Mouse (Mus musculus): ENCODE measurements at regions not wholly inside any gene's neighbourhood (a gene's known extent, or its start where the extent isn't known, plus 50 kb on each side); places are given as distances from the start of the nearest gene placed in this dataset.
A peak's percentile ranks its signal among the peaks of the same experiment; 100 is the strongest.
"Not testable (repeated sequence)": the region's sequence is repeated elsewhere in the genome, so short reads cannot be mapped to it uniquely, and the experiment has no call there.

DNA sequence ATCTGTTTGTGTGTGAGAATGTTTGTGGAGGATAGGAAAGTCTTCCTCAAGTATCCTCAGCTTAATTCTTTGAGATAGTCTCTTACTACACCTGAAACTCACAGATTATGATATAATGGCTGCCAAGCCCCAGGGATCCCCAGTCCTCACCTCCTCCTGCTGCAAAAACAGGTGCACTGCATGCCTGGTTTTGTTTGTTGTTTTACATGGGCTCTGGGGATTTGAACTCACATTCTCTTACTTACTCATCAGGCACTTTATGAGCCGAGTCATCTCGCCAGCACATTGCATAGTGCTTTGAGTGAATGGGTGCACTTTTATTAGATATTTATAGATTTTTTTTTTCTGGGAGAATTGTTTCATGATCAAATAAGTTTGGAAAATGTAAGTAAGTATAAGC is 56.3 kb downstream of the Mterf1b start:
- DNase-seq: no peak
- intact Hi-C loops (cut with DNase I): no loop called here

DNA sequence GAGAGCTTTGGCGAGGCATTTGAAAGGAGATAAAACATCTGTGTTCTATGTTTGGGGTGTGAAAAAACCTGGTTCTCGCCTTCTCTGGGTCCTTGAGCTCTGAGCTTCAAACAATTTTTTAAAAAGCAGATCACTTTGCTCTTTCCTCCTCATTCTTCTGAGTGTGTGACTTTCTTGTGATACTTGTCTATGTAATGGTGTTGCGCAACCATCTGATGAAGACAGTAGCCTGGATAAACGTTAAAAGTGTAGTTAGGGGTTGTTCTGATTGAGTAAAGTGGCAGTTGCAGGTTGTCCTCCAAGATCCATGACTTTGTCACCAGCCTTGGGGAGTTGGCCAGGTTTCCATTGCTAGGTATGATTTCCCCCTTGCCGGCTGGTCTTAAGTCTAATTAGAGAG is 62.1 kb downstream of the Mterf1b start:
- intact Hi-C loops (cut with DNase I); DNase-seq: not testable (repeated sequence)

DNA sequence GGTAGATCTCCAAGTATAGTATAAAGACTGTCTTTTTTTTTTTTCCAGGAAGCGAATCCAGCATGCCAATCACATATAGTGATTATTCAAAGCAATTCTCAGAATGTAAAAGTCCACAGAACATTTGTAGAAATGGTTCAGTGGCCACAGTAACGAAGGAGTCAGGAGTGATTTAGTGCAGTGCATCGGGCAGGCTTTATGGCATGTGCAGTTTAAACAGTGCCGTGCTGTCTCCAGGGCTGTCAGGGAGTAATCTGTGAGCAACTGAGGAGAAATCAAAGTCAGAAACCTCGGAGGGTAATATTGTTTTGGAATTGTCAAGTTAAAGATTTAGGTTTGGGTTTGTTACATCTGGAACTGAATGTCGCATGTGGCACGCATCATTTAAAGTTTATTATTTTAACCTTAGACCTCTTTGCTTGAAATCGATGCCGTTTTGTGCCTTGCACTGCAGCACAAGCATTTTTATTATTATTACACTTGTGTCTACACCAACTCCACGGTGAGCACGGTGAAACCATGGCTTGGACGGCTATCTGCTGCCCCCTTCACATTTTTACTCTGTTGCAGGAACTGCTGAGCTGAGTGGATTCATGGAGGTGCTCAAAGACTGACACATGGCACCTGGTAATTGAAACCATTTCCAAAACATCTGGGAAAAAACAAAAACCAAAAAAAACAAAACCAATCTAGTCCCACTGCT is 65.0 kb downstream of the Mterf1b start:
- no peak for DNase-seq
- intact Hi-C loops (cut with DNase I): no loop called here

DNA sequence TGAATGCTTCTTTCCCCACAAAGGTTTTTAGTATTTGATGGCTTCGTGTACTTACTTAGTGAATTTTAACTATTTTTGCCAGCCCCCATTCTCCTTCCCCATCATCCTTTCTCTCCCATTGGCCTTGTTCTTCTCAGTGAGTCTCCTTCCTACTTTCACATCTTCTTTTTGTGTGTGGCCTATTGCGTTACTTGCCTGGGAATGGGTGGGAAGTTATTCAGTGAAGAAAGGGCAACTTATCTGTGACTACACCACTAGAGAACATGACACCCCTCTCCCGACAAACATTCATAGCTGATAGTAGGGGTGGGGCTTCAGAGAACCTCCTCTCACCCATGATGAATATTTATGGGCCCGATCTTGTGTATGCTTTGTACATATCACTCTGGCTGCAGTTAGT is 67.1 kb downstream of the Mterf1b start:
- DNase-seq: no peak

DNA sequence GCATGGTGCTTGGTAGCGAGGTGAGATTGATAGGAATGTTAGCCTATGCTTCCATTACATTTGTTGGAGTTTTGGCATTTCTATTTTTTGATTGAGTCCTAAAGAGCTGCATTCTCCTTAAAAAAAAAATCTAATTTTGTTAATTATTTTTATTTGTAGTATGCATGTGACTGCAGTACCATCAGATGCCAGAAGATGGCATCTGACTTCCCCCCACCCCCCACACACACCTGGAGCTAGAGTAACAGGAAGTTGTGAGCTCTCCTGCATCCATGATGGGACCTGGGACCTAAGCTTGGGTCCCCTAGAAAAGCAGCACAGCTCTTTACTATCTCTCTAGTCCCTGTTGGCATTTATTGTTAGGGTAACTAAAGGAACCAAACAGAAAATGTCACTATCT is 70.5 kb downstream of the Mterf1b start:
- DNase-seq: no peak
- intact Hi-C loops (cut with DNase I): loop anchor here (2.0 to 10.0 kb wide), 2 partner anchors 492 to 654 kb away; partner anchors contain the start of gene Fzd1

More for the DNA sequence above, 67.1 kb downstream of the Mterf1b start:
- intact Hi-C loops (cut with DNase I): no loop called here

DNA sequence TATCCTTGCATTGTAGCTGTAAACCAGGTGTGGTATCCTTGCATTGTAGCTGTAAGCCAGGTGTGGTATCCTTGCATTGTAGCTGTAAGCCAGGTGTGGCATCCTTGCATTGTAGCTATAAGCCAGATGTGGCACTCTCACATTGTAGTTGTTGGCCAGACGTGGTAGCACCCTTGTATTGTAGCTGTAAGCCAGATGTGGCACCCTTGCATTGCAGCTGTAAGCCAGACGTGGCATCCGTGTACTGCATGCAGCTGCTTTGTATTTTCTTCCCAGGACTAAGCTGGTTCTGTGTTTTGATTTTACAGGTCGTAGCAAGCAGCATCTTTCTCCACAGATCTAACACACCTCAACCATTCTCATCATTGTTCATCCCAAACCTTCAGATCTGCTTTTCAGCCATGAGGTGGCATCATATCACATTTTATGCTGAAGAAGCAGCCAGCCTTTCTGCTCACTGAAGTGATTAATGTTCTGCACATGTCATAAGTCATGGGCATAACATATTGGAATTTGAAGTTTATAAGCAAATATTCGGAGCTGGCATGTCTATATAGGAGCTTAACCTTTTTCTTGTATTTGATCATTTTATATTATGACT is 71.5 kb downstream of the Mterf1b start:
- DNase-seq: peak in 1 of 2 experiments; percentile 13

DNA sequence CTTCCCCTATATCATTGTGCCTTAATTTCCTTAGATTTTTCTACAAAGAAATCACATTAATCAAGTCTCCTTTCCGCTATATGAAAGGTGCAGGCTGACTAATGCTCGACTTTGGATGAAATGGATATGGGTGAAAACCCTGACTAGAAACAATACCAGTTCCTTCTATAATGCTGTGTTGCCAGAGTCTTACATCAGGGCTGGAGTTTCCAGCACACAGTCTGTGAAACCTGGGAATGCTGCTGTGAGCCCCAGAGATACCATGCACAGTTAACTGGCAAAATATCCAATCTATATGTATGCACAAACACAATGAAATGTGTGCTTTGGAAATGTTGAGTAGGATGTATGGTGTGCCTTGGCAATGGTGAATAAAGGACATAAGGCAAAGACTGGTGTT is 75.5 kb downstream of the Mterf1b start:
- intact Hi-C loops (cut with DNase I): loop anchor here (10.0 kb wide), 1 partner anchor 487 kb away; the partner anchor contains the start of gene Fzd1

More for the DNA sequence above, 71.5 kb downstream of the Mterf1b start:
- intact Hi-C loops (cut with DNase I): loop anchor here (2.0 to 10.0 kb wide), 2 partner anchors 491 to 653 kb away; partner anchors contain the start of gene Fzd1

DNA sequence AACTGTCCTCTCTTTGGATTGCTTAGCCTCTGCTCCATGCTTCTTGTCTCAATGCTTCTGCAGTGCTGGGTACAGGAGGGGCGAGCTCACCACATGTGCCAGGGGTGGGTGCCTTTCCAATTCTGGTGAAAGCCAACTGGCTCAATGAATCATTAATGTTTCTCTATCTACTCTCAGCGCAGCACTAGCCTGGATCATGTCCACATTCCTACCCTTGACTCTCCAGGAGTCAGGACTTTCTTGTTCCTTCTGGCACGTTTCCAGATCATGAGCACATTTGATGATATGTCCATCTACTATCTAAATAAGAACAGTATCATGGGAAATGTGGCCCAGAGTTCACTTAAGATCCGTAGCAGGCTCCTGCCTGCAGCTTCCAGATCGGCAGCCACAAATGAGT is 80.8 kb downstream of the Mterf1b start:
- intact Hi-C loops (cut with DNase I): no loop called here
- DNase-seq: peak in 1 of 2 experiments; percentile 7

More for the DNA sequence above, 75.5 kb downstream of the Mterf1b start:
- DNase-seq: no peak

DNA sequence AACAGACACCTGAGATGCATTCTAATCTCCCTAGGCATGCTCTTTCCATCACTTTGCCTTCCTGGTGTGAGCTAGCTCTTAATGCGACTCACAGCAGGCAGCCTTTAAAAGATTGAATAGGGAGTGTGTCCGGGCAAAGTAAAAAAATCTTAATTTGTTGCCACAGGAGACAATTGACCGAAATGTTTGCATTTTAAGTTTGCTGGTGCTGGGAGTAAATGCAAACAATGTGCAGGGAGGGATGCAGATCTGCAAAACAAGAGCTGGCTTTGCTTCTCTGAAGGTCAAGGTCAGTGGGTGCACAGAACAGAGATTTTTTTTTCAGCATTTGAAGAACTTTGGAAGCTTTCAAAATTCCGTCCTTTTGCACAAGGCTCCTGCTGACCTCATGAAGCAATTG is 111.4 kb downstream of the Mterf1b start:
- DNase-seq: no peak
- intact Hi-C loops (cut with DNase I): no loop called here

DNA sequence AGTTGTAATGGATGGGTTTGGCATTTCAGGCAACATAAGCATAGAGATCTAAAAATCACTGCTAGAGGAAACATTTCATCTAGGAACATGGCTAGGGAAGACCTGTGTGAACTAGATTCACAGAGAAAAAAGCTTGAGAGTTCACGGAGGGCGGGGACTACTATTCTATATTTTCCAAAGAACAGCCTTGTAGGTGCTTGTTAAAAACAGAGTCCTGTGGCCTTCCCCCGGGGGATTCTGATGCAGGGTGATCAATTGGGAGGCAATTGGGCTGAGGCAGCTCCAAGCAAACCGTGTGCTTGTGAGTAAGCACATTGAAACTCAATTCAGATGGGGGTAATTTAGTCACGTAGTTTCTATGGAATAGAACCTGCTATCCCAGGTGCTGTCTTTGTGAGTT is 112.0 kb downstream of the Mterf1b start:
- intact Hi-C loops (cut with DNase I): no loop called here
- DNase-seq: no peak

DNA sequence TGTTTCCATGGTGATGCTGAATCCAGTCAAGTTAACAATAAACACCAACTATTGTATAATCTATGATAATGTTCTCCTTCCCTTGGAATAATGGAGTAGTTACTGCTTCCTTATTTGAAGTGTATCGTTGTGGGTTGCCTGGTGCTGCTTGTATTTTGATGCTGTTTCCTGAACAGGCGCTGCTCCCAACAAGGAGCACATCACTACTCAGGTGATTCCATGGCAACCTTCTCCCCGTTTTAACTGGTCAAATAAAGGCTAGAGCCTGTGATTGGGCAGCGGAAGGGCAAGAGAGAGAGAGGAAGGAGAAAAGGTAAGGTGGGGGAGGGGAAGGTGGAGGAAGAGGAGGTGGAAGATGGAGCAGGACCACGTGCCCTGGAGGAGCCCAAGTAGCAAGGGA is 116.3 kb downstream of the Mterf1b start:
- intact Hi-C loops (cut with DNase I): no loop called here
- no peak for DNase-seq

DNA sequence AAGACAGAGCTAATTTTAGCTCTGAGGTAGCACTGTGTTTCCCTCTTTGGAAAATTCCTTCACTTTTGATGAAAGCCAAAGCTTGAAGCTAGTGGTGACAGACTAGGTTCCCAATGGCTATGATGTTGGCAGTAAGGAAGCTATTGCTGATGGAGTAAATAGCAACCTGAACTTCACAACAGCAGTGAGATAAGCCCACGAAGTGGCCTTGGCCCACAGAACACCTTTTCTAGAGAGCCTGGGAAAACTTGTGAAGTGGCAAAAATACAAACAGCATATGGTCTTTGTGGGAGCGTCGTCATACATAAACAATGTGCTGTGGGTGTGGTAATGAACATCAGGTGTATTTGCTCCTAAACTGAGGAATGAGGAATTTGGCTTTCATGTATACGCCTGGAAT is 119.0 kb downstream of the Mterf1b start:
- DNase-seq: no peak
- intact Hi-C loops (cut with DNase I): no loop called here

DNA sequence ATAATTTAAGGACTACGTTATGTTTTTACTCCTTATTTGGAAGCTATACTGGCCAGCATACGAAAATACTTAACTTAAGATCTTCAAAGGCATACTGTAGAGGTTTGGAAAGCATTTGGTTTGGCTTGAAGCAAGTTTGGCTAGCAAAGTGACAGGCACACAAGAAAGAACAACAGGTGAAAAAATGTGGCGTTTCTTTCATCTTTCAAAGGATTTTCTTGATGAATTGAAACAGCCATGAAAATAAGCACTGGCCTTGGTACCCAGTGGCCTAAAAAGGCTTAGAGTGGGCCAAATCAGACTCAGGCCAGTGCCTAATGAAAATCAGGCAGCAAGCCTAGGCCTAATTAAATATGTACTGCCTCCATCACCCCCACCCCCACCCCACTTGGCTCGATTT is 119.4 kb downstream of the Mterf1b start:
- intact Hi-C loops (cut with DNase I): no loop called here
- no peak for DNase-seq

DNA sequence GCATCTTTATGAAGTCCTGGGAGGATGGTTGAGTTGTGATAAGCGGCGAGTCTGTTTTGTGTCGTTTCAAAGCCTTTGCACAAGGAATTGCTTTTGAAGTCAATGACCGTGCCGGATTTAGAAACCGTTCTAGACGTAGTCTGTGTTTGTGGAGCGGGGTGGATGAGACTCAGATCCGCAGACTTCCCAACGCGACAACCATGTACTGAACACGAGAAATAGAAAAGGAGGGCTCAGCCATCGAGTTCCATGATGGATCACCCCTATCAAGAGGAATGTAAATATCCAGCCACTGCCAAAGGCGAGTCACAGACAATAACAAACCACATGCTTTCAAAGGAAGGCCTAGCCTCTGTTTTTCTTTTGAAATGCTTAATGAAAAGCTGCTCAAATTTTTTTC is 120.5 kb downstream of the Mterf1b start:
- DNase-seq: no peak
- intact Hi-C loops (cut with DNase I): no loop called here

DNA sequence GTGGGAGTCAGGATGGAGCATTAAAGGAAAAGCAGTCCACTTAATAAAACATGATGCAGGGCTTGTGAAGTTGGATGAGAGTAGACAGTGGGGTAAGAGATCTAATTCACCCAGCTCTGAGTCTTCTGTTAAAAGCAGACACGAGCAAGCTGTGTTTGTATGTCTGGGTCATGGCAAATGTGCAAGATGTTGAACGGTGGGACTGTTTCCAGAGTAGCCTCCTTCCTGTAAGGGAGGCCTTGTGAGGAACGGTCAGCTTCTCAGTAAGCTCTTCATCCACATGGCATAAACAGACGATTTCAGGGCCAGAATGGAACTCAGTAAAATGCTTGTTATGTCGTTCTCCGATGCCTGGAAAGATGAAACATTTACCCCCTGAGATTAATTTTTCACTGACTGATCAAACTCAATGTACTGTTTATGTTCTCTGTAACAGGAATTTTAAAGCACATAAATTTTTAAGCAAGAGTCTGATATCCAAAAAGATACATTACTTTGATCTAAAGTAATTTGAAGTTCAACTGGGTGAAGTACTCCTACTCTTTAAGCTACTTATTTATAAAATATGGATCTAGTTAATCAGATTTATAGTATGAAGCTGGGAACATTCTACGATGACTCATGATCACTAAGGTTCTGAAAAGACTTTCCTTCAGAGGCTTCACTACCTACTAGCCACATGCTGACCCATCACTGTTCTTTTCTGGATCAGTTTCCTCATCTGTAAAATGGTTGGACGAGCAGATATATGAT is 130.6 kb downstream of the Mterf1b start:
- peak in 1 of 2 experiments; percentile 9 for DNase-seq

DNA sequence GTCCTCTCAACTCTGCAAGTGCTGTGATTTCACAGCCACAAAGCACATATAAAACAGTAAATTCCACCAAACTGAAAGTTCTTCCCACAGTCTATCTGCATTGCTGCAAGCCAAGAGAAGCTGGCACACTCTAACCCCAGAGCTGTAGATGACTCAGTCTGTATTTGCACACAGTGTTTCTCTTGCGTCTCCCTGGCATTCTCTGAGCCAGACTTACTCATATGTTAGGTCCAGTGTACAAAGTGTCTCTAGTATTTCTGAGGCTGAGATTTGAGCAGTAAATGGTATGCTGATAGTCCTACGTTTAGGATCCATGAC is 131.2 kb downstream of the Mterf1b start:
- no peak for DNase-seq
- intact Hi-C loops (cut with DNase I): no loop called here

More for the DNA sequence above, 130.6 kb downstream of the Mterf1b start:
- intact Hi-C loops (cut with DNase I): no loop called here

DNA sequence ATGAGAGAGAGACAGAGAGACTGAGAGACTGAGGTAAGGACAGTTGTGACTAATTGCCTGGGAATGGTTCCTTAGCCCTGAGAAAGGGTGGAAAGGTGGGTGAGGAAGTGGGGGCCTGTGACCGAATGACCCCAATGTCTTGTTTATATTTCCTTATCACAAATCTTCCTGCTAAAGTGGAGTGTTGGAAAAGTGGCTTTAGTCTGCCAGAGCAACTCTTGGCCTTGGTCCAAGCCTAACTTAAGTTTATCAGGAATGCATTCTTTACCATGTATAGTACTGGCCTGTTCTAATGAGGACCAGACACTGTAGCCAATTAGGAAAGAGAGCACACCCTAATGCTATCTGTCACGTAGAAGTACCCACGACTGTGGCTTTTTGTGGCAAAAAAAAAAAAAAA is 133.6 kb downstream of the Mterf1b start:
- intact Hi-C loops (cut with DNase I): no loop called here

DNA sequence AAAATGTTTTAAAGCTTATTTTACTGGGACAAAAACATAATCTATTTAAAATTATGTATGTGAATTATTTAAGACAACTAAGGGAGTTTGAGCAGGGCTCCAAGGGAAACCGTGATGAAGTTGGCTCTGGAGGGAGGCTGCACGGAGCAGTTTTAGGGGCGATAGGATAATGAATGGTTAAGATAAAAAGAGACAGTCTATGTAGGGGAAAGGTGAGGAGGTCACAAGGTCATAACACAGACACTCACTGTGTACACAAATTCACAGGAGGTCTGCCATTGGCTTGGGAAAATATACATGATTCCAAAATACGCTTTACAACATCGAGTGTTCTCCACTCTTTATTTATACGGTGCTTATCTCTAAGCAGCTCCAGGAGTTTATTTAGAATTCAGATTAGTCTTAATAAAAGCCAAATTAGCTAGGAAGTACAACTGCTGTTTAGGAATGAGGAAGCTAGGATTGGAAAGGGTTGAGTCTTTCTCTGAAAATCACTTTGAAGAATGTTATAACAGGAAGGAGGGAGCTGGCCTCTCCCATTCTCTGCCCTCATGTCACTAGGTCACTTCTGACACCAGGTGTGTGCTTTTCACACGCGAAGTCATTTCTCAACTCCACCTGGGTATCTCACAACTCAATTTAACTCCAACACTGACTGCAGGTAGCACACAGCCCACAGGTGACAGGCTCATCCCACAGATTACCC is 134.3 kb downstream of the Mterf1b start:
- peak in 1 of 2 experiments; percentile 12 for DNase-seq
- intact Hi-C loops (cut with DNase I): no loop called here

More for the DNA sequence above, 133.6 kb downstream of the Mterf1b start:
- peak in 1 of 2 experiments; percentile 10 for DNase-seq

DNA sequence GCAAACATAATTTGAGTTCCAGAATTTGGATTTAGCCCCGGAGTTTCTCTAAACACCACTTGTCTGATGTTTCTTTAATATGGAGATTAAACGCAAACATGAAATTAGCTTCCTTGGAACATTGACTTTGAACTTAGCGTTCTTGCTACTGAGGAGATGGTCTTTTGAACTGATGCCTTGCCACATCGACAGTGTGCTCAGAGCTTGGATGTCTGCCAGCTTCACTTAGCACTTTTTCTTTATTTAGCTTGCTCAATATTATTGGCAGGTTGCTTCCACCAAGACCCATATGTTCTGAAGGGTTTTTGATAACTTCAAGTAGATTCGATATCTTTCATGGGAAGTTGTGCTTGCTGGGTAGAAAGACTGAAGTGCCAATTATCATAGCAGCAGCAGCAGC is 143.5 kb downstream of the Mterf1b start:
- intact Hi-C loops (cut with DNase I): no loop called here
- no peak for DNase-seq

DNA sequence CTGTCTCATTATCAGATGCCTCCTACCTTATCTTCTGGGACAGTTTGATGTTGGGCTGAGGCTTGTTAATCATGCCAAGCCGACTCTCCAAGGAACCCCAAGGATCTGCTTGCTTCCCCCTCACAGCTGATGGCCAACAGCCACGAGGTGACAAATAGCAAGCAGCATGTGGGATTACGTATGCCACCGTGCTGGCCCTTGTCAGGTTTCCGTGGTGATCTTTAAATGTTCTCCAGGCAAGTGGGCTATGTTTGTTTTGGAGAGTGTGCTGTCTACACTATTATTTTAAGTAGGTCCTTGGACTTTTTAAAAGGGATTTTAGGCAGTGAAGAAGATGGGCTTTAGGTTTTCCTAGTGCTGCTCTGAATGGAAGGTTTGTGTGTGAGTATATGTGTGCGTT is 149.8 kb downstream of the Mterf1b start:
- intact Hi-C loops (cut with DNase I): no loop called here
- DNase-seq: no peak

DNA sequence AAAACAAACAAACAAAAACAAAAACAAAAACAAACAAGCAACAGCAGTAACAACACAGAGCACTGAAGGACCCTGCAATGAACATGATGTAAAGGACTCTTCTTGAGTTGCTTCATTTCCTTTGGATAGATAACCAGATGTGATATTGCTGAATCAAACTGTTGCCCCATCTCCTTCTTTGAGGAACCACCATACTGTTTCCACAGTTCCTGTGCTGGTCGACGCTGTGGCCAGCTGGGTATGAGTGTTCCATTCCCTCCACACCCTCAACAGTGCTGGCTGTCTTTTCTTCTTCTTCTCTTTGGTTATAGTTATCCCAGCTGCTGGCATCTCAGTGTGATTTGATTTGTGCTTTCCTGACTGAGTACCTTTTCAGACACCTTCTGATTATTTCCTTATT is 152.3 kb downstream of the Mterf1b start:
- DNase-seq: no peak
- intact Hi-C loops (cut with DNase I): no loop called here

Data from heart, postnatal 14 days (tissue).